Mouse (Mus musculus) granulocyte monocyte progenitor cell, adult 5-6 weeks (primary cell): ENCODE results near the gene Sp1. TPM values are rescaled to one million over a fixed set of nuclear protein-coding genes. Genes with fewer than 3 reads are reported as not detected.
A peak's percentile ranks its signal among the peaks of the same experiment; 100 is the strongest.

ENCODE experiments used
- ATAC-seq: replicated peaks from 2 replicates; pipeline ENCODE4 v1.8.0; 2016; ENCODE audit warnings: mild to moderate bottlenecking, moderate TSS enrichment, inconsistent platforms; ENCODE audit not compliant: poor library complexity, severe bottlenecking
- total RNA-seq, 2 experiments: library from RNA; stranded (forward) in 1 of 2; stranded (reverse) in 1 of 2; fragments of 200-712, 200-1000 nt in 1 of 2; fragments of >200 nt in 1 of 2; fragmentation: Nextera tagmentation in 1 of 2; gene quantifications; 2 replicates each; pipeline ENCODE4 v1.2.3; 2014 to 2017

Gene Sp1
- 59.6 and 71.6 TPM in 2 replicates for total RNA-seq (2014; fragmentation: Nextera tagmentation)
- 52.0 and 56.1 TPM in 2 replicates for total RNA-seq (2017)

GRCm38 (mm10) chr15:102405489-102406195 is at the start of gene Sp1:
Gene Sp1, plus strand, starts transcription at chr15:102406143.
- ATAC-seq = peak; percentile 73

GRCm38 (mm10) chr15:102356501-102357325 is 49.2 kb upstream of the Sp1 start:
- no peak for ATAC-seq

- peak; percentile 21; the same call in 1 of the 2 replicates for ATAC-seq
Observed at GRCm38 (mm10) chr15:102358126-102358525, 47.8 kb upstream of the Sp1 start.

GRCm38 (mm10) chr15:102358834-102359233 is 47.1 kb upstream of the Sp1 start:
- no peak for ATAC-seq

GRCm38 (mm10) chr15:102362648-102363047 is 43.3 kb upstream of the Sp1 start:
- peak; percentile 23; the same call in 1 of the 2 replicates for ATAC-seq

- ATAC-seq = peak; percentile 44; the same call in 1 of the 2 replicates
Observed at GRCm38 (mm10) chr15:102364678-102365077, 41.3 kb upstream of the Sp1 start.

GRCm38 (mm10) chr15:102366238-102366637 is 39.7 kb upstream of the Sp1 start:
- no peak for ATAC-seq

GRCm38 (mm10) chr15:102366733-102367344 is 39.1 kb upstream of the Sp1 start, which contains the start of gene Sp7:
Gene Sp7, minus strand, starts transcription at chr15:102367182.
- ATAC-seq = 0 out of 2 replicates have a peak, but pooled peaks have one; percentile 11

- ATAC-seq = no peak
Observed at GRCm38 (mm10) chr15:102369972-102370371, 36.0 kb upstream of the Sp1 start.

GRCm38 (mm10) chr15:102370727-102371126 is 35.2 kb upstream of the Sp1 start:
- ATAC-seq = no peak

GRCm38 (mm10) chr15:102376453-102377162 is 29.3 kb upstream of the Sp1 start:
- ATAC-seq = peak; percentile 74

- peak; percentile 65 for ATAC-seq
Observed at GRCm38 (mm10) chr15:102377163-102377543, 28.8 kb upstream of the Sp1 start.

GRCm38 (mm10) chr15:102377810-102378262 is 28.1 kb upstream of the Sp1 start:
- ATAC-seq = peak; percentile 43

- peak; percentile 63 for ATAC-seq
Observed at GRCm38 (mm10) chr15:102381575-102381974, 24.4 kb upstream of the Sp1 start.

GRCm38 (mm10) chr15:102383671-102384070 is 22.3 kb upstream of the Sp1 start:
- no peak for ATAC-seq

GRCm38 (mm10) chr15:102386640-102387039 is 19.3 kb upstream of the Sp1 start:
- peak; percentile 84 for ATAC-seq

- ATAC-seq = no peak
Observed at GRCm38 (mm10) chr15:102388942-102389341, 17.0 kb upstream of the Sp1 start.

GRCm38 (mm10) chr15:102392520-102392919 is 13.4 kb upstream of the Sp1 start:
- ATAC-seq = no peak

- peak; percentile 99 for ATAC-seq
Observed at GRCm38 (mm10) chr15:102393584-102394014, 12.3 kb upstream of the Sp1 start.

GRCm38 (mm10) chr15:102395061-102395460 is 10.9 kb upstream of the Sp1 start:
- ATAC-seq = no peak
